Mouse (Mus musculus): ENCODE measurements around the gene Me1. TPM values are rescaled to one million over a fixed set of nuclear protein-coding genes. Genes with fewer than 3 reads are reported as not detected.

Me1 gene
- polyA plus RNA-seq, 1 experiment, result 153 TPM

- TF ChIP-seq POLR2A (IDR thresholded peaks at IDR 0.05; ENCODE audit: low read depth, low read length) (no peak), CTCF (conservative IDR thresholded peaks at IDR 0.05; ENCODE audit: insufficient read depth, insufficient read length, low read depth, low read length) (no peak)
- Histone ChIP-seq H3K4me1 (ENCODE audit: control insufficient read depth, insufficient read depth, low read length) (peaks cover 3% of the 10 kb centered on the region; the same call in 1 of the 2 replicates), H3K4me3 (ENCODE audit: insufficient read depth, low read depth, low read length) (peak overlapping the region; percentile 28; the same call in 1 of the 2 replicates), H3K36me3 (ENCODE audit: control insufficient read depth, insufficient read depth, low read length) (no peaks in the 10 kb centered on the region), H3K27me3 (replicated peaks; ENCODE audit: control insufficient read depth, insufficient read depth, low read length) (no peaks in the 10 kb centered on the region), H3K27ac (ENCODE audit: insufficient read depth, low read depth, low read length) (peak overlapping the region; percentile 56; the same call in 1 of the 2 replicates)
- WGBS, result 75% methylated on average over 6 of the region's 6 CpGs
- no peak for DNase-seq
These were observed 1.8 kb downstream of the Me1 start for GRCm38 (mm10) chr9:86693935-86694334.

DNA sequence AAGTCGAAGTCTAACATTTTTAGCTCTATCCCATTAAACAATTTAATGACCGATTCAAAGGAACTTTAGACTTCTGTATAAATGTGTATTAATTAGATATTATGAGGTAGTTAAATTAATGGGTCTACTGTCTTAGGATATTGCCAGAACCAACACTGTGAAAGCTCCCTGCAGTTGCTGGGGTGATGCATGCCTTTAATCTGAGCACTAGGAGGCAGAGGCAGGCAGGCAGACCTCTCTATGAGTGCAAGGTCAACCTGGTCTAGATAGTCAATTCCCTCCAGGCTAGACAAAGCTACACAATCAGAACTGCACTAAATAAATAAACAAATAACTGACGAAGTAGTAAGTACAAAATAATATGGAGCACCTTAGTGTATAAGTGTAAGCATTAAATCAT is 3.1 kb downstream of the Me1 start:
- 67% methylated on average over 3 of the region's 3 CpGs for WGBS
- no peak overlapping the region for H3K4me3 ChIP-seq (ENCODE audit: insufficient read depth, low read depth, low read length)
- DNase-seq, result no peak
- no peak overlapping the region for H3K27ac ChIP-seq (ENCODE audit: insufficient read depth, low read depth, low read length)
- no peaks in the 10 kb centered on the region for H3K27me3 ChIP-seq (replicated peaks; ENCODE audit: control insufficient read depth, insufficient read depth, low read length)
- no peaks in the 10 kb centered on the region for H3K36me3 ChIP-seq (ENCODE audit: control insufficient read depth, insufficient read depth, low read length)
- peaks cover 3% of the 10 kb centered on the region; the same call in 1 of the 2 replicates for H3K4me1 ChIP-seq (ENCODE audit: control insufficient read depth, insufficient read depth, low read length)
- TF ChIP-seq POLR2A (IDR thresholded peaks at IDR 0.05; ENCODE audit: low read depth, low read length) (no peak), CTCF (conservative IDR thresholded peaks at IDR 0.05; ENCODE audit: insufficient read depth, insufficient read length, low read depth, low read length) (peak; percentile 40)

- Histone ChIP-seq H3K4me3 (ENCODE audit: insufficient read depth, low read depth, low read length) (no peak overlapping the region), H3K27ac (ENCODE audit: insufficient read depth, low read depth, low read length) (no peak overlapping the region), H3K4me1 (ENCODE audit: control insufficient read depth, insufficient read depth, low read length) (peaks cover 3% of the 10 kb centered on the region; the same call in 1 of the 2 replicates), H3K36me3 (ENCODE audit: control insufficient read depth, insufficient read depth, low read length) (no peaks in the 10 kb centered on the region), H3K27me3 (replicated peaks; ENCODE audit: control insufficient read depth, insufficient read depth, low read length) (no peaks in the 10 kb centered on the region)
- no peak for TF ChIP-seq POLR2A (IDR thresholded peaks at IDR 0.05; ENCODE audit: low read depth, low read length)
- no peak for TF ChIP-seq CTCF (conservative IDR thresholded peaks at IDR 0.05; ENCODE audit: insufficient read depth, insufficient read length, low read depth, low read length)
- DNase-seq, result peak; percentile 80
- 60% methylated on average over 5 of the region's 5 CpGs for WGBS
These were observed 3.5 kb downstream of the Me1 start for GRCm38 (mm10) chr9:86692251-86692650.

- no peaks in the 10 kb centered on the region for H3K27me3 ChIP-seq (replicated peaks; ENCODE audit: control insufficient read depth, insufficient read depth, low read length)
- no peak overlapping the region for H3K4me3 ChIP-seq (ENCODE audit: insufficient read depth, low read depth, low read length)
- peaks cover 3% of the 10 kb centered on the region; the same call in 1 of the 2 replicates for H3K4me1 ChIP-seq (ENCODE audit: control insufficient read depth, insufficient read depth, low read length)
- no peak for TF ChIP-seq CTCF (conservative IDR thresholded peaks at IDR 0.05; ENCODE audit: insufficient read depth, insufficient read length, low read depth, low read length)
- no peak for TF ChIP-seq POLR2A (IDR thresholded peaks at IDR 0.05; ENCODE audit: low read depth, low read length)
- DNase-seq, result peak; percentile 68
- WGBS, result 72% methylated on average over 3 of the region's 3 CpGs
- H3K27ac ChIP-seq (ENCODE audit: insufficient read depth, low read depth, low read length), result no peak overlapping the region
- no peaks in the 10 kb centered on the region for H3K36me3 ChIP-seq (ENCODE audit: control insufficient read depth, insufficient read depth, low read length)
These were observed 4.7 kb downstream of the Me1 start for GRCm38 (mm10) chr9:86691101-86691500.

- TF ChIP-seq CTCF (conservative IDR thresholded peaks at IDR 0.05; ENCODE audit: insufficient read depth, insufficient read length, low read depth, low read length) (no peak), POLR2A (IDR thresholded peaks at IDR 0.05; ENCODE audit: low read depth, low read length) (no peak)
- no peaks in the 10 kb centered on the region for H3K36me3 ChIP-seq (ENCODE audit: control insufficient read depth, insufficient read depth, low read length)
- peak; percentile 46 for DNase-seq
- 49% methylated on average over 8 of the region's 8 CpGs for WGBS
- no peak overlapping the region for H3K4me3 ChIP-seq (ENCODE audit: insufficient read depth, low read depth, low read length)
- peak overlapping the region; percentile 58; the same call in 1 of the 2 replicates for H3K27ac ChIP-seq (ENCODE audit: insufficient read depth, low read depth, low read length)
- peaks cover 14% of the 10 kb centered on the region for H3K4me1 ChIP-seq (ENCODE audit: control insufficient read depth, insufficient read depth, low read length)
- H3K27me3 ChIP-seq (replicated peaks; ENCODE audit: control insufficient read depth, insufficient read depth, low read length), result no peaks in the 10 kb centered on the region
These were observed 12.0 kb downstream of the Me1 start for GRCm38 (mm10) chr9:86683713-86684209.

DNA sequence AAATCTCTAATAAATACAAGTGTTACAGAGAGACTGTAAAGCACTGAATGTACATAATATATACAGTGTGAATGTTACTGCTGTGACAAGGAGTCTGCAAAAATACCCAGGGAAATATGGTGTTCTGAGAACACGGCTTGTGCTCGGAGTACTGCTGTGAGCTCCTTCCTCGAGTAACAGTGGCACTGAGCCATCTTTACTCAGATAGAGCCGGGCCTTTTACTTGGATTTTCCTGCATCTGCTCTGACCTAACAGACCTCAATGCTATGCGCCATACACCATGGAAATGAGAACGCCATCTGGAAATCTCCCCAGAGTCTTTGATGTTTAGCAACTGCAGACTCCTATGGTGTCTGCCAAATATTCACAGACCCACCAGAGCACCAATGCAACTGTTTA is 12.9 kb downstream of the Me1 start:
- WGBS, result 75% methylated on average over 6 of the region's 6 CpGs
- no peak overlapping the region for H3K27ac ChIP-seq (ENCODE audit: insufficient read depth, low read depth, low read length)
- H3K36me3 ChIP-seq (ENCODE audit: control insufficient read depth, insufficient read depth, low read length), result no peaks in the 10 kb centered on the region
- no peak for TF ChIP-seq CTCF (conservative IDR thresholded peaks at IDR 0.05; ENCODE audit: insufficient read depth, insufficient read length, low read depth, low read length)
- TF ChIP-seq POLR2A (IDR thresholded peaks at IDR 0.05; ENCODE audit: low read depth, low read length), result no peak
- peaks cover 14% of the 10 kb centered on the region for H3K4me1 ChIP-seq (ENCODE audit: control insufficient read depth, insufficient read depth, low read length)
- H3K4me3 ChIP-seq (ENCODE audit: insufficient read depth, low read depth, low read length), result no peak overlapping the region
- H3K27me3 ChIP-seq (replicated peaks; ENCODE audit: control insufficient read depth, insufficient read depth, low read length), result no peaks in the 10 kb centered on the region
- DNase-seq, result no peak

DNA sequence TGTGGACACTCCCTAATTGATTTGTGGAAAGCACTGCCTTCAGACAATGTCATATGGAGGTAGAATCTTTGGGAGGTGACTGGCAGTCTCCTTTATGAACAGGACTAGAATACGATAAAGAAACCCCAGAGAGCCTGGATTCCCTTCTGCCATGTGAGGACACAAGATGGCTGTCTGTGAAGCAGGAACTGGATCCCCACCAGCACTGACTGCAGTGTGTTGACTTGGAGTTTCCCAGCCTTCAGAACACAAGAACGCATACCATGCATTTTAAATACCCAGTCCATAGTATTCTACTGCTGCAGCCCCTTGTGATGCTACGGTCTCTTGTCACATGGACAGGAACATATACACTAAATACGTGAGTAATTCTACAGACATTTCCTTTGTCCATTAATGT is 13.5 kb downstream of the Me1 start:
- H3K27ac ChIP-seq (ENCODE audit: insufficient read depth, low read depth, low read length), result no peak overlapping the region
- H3K36me3 ChIP-seq (ENCODE audit: control insufficient read depth, insufficient read depth, low read length), result no peaks in the 10 kb centered on the region
- DNase-seq, result no peak
- no peak overlapping the region for H3K4me3 ChIP-seq (ENCODE audit: insufficient read depth, low read depth, low read length)
- no peaks in the 10 kb centered on the region for H3K27me3 ChIP-seq (replicated peaks; ENCODE audit: control insufficient read depth, insufficient read depth, low read length)
- 92% methylated on average over 4 of the region's 4 CpGs for WGBS
- TF ChIP-seq POLR2A (IDR thresholded peaks at IDR 0.05; ENCODE audit: low read depth, low read length), result no peak
- TF ChIP-seq CTCF (conservative IDR thresholded peaks at IDR 0.05; ENCODE audit: insufficient read depth, insufficient read length, low read depth, low read length), result no peak
- H3K4me1 ChIP-seq (ENCODE audit: control insufficient read depth, insufficient read depth, low read length), result peaks cover 14% of the 10 kb centered on the region

Data from kidney, adult 2 months (tissue).